ENCODE assay signal across 9 mouse cellular contexts in the genomic region with DNA sequence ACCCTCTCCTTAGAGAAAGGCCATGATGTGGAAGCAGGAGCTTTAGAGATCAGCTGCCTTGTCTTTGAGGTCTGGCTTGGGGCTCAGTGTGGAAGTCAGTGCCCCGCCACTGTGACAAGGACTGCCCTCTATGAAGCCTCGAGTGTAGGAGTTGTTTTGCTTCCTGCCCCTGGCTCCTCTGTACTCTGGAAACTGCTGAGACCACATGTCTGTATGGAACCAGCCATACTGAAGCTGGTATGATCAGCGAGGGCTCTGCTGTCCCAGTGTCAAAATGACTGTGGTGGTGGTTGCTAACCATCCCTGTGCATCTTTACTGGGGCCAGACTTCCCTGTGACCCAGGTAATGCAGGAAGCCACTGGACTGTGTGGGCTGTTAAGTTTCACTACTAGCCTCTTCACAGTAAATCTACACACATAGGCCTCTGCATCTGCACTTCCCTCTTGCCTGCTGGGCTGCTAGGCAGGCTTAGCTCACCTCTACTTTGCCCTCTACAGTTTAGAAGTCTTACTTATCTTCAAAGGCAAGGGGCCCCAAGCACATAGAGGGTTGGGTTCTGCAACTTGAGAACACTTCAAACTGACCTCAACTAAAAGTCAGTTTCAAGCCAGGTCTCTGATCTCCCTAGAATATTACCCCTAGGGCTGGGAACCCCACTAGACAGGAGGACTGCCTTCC. TPM values are rescaled to one million over a fixed set of nuclear protein-coding genes. Genes with fewer than 3 reads are reported as not detected.
A peak's percentile ranks its signal among the peaks of the same experiment; 100 is the strongest.
DNase-seq lines count a peak whose midpoint lies in the region; ATAC-seq lines count a peak whose summit lies in the region.
"Had no signal": no experiment of that assay in that cellular context is flagged by ENCODE, and none has a peak within 500 bp of the region (broad histone marks: within the 10 kb centered on the region; RNA-seq: fewer than 3 reads in every experiment).

No protein-coding gene starts in this region.

- H3K9ac ChIP-seq in liver, embryonic 16.5 days (ENCODE audit: low read depth, low read length), result no peak overlapping the region
- H3K9ac ChIP-seq in hindbrain, embryonic 16.5 days (ENCODE audit: low read depth, low read length), result no peak overlapping the region

- no peaks in the 10 kb centered on the region for H3K9me3 ChIP-seq in heart, embryonic 10.5 days
- no peaks in the 10 kb centered on the region for H3K9me3 ChIP-seq in liver, embryonic 16.5 days (replicated peaks; ENCODE audit: control insufficient read depth, low read length)
- H3K9me3 ChIP-seq in hindbrain, embryonic 16.5 days (ENCODE audit: control insufficient read depth, low read length), result no peaks in the 10 kb centered on the region

- no peaks in the 10 kb centered on the region for H3K27me3 ChIP-seq in heart, embryonic 10.5 days (ENCODE audit: insufficient read depth, poor library complexity, severe bottlenecking)
- H3K27me3 ChIP-seq in liver, embryonic 16.5 days (ENCODE audit: control insufficient read depth, insufficient read depth, low read depth, low read length), result no peaks in the 10 kb centered on the region
- no peaks in the 10 kb centered on the region for H3K27me3 ChIP-seq in hindbrain, embryonic 16.5 days (replicated peaks; ENCODE audit: control insufficient read depth, insufficient read depth, low read length)

- H3K4me3 ChIP-seq in heart, embryonic 10.5 days, result no peak overlapping the region
- no peak overlapping the region for H3K4me3 ChIP-seq in liver, embryonic 16.5 days (ENCODE audit: low read depth, low read length)
- no peak overlapping the region for H3K4me3 ChIP-seq in hindbrain, embryonic 16.5 days (ENCODE audit: low read length)

- no peaks in the 10 kb centered on the region for H3K36me3 ChIP-seq in heart, embryonic 10.5 days
- no peaks in the 10 kb centered on the region for H3K36me3 ChIP-seq in liver, embryonic 16.5 days (ENCODE audit: control insufficient read depth, insufficient read depth)
- H3K36me3 ChIP-seq in hindbrain, embryonic 16.5 days (ENCODE audit: control insufficient read depth, insufficient read depth, low read length), result no peaks in the 10 kb centered on the region

- WGBS in heart, embryonic 10.5 days, result 50% methylated on average over 3 of the region's 3 CpGs
- whole genome bisulfite sequencing in liver, embryonic 16.5 days (ENCODE audit: insufficient replicate concordance), result 30% methylated on average over 3 of the region's 3 CpGs
- WGBS in hindbrain, embryonic 16.5 days, result 62% methylated on average over 3 of the region's 3 CpGs

- DNase-seq in heart, embryonic 10.5 days (ENCODE audit: low spot score), result no peak
- no peak for DNase-seq in heart, postnatal 36 days
- DNase-seq in spleen, postnatal 36 days (ENCODE audit: low spot score in 2 of 2), result peak; percentile 13 to 39
- no peak for DNase-seq in spleen, postnatal 14 days (ENCODE audit: low spot score in 2 of 2)
- no peak for DNase-seq in embryo, embryonic 11 days
- no peak for DNase-seq in right cerebral cortex, postnatal 25 days
- DNase-seq: cerebellum, adult 2 months had no signal

- H3K4me2 ChIP-seq in liver, embryonic 16.5 days (ENCODE audit: low read depth, low read length), result no peak overlapping the region
- H3K4me2 ChIP-seq in hindbrain, embryonic 16.5 days (ENCODE audit: low read length), result no peak overlapping the region

- intact Hi-C loops in heart, postnatal 36 days (cut with DNase I), result no loop called here

- peak; percentile 42; the same call in 1 of the 2 replicates for ATAC-seq in liver, embryonic 16.5 days (ENCODE audit: low read depth)
- no peak for ATAC-seq in hindbrain, embryonic 16.5 days

- peaks cover 45% of the 10 kb centered on the region for H3K4me1 ChIP-seq in heart, embryonic 10.5 days
- peaks cover 48% of the 10 kb centered on the region for H3K4me1 ChIP-seq in liver, embryonic 16.5 days (ENCODE audit: control insufficient read depth, low read depth, low read length)
- peaks cover 5% of the 10 kb centered on the region for H3K4me1 ChIP-seq in hindbrain, embryonic 16.5 days (ENCODE audit: control insufficient read depth, insufficient read depth, low read depth, low read length)

- peak overlapping the region; percentile 78 for H3K27ac ChIP-seq in heart, embryonic 10.5 days
- peak overlapping the region; percentile 47; the same call in 1 of the 2 replicates for H3K27ac ChIP-seq in liver, embryonic 16.5 days (ENCODE audit: low read length)
- no peak overlapping the region for H3K27ac ChIP-seq in hindbrain, embryonic 16.5 days (ENCODE audit: low read depth, low read length)

RNA-seq across cellular contexts. Expression of a gene that starts 33.9 kb away (rescaled TPM):
- 18.4 and 25.4 TPM in 2 replicates for polyA plus RNA-seq in heart, embryonic 10.5 days (2016; fragmentation: Nextera tagmentation; extraction: Ambion mirVana)
- 10 to 100 TPM; 18.7 to 24.7 TPM for total RNA-seq in heart, postnatal 36 days (2021)
- polyA plus RNA-seq in liver, embryonic 16.5 days (2015; fragmentation: Nextera tagmentation; extraction: Ambion mirVana), result 22.2 and 23.6 TPM in 2 replicates
- 150 and 167 TPM in 2 replicates for polyA plus RNA-seq in hindbrain, embryonic 16.5 days (2015; fragmentation: Nextera tagmentation; extraction: Ambion mirVana)

Comparison
In these comparisons a context has a peak if more than half of its experiments do, and no peak if none do; other contexts are left out.
1. DNase-seq: peak in spleen, postnatal 36 days (2 of 2); none in heart, embryonic 10.5 days (single experiment), heart, postnatal 36 days (0 of 2), spleen, postnatal 14 days (0 of 2), embryo, embryonic 11 days (single experiment) and right cerebral cortex, postnatal 25 days (single experiment).